Mouse (Mus musculus): ENCODE measurements around the gene Gabbr2. TPM values are rescaled to one million over a fixed set of nuclear protein-coding genes. Genes with fewer than 3 reads are reported as not detected.

Gene Gabbr2
- polyA plus RNA-seq, 1 experiment from 2014 or later = 0.14 TPM

DNA sequence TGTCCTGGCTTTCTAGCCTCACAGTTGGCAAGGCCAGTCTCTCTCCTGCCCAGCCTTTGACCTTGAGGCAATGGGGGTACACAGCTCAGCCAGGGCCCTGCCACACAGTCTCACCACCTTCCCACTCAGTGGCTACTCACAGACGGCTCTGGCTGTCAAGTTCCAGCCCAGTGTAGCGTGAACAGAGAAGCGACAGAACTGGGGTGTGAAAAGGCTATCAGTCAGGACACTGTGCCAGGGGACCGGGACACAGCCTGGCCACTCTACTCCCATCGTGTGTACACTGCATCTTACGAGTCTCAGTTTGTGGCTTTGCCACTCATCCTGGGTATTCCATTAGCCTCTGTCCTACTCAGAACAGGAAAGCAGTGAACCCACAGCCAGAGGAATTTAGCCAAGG lies 295.2 kb downstream of the Gabbr2 start:
- TF ChIP-seq CTCF (IDR thresholded peaks at IDR 0.05; ENCODE audit: low read depth) = no peak
- 79% methylated on average over 6 of the region's 6 CpGs for WGBS
- no peak for ATAC-seq
- Histone ChIP-seq H3K4me1 (replicated peaks; ENCODE audit: control insufficient read depth, insufficient read depth, low read length) (no peaks in the 10 kb centered on the region), H3K27me3 (replicated peaks; ENCODE audit: control insufficient read depth, insufficient read depth, low read length) (no peaks in the 10 kb centered on the region), H3K9ac (ENCODE audit: low read depth, low read length) (no peak overlapping the region), H3K4me3 (ENCODE audit: low read depth, low read length) (no peak overlapping the region), H3K4me2 (replicated peaks; ENCODE audit: low read depth) (no peak overlapping the region), H3K9me3 (ENCODE audit: control insufficient read depth) (no peaks in the 10 kb centered on the region), H3K27ac (ENCODE audit: low read depth, low read length) (no peak overlapping the region), H3K36me3 (ENCODE audit: control insufficient read depth, insufficient read depth) (no peaks in the 10 kb centered on the region)

DNA sequence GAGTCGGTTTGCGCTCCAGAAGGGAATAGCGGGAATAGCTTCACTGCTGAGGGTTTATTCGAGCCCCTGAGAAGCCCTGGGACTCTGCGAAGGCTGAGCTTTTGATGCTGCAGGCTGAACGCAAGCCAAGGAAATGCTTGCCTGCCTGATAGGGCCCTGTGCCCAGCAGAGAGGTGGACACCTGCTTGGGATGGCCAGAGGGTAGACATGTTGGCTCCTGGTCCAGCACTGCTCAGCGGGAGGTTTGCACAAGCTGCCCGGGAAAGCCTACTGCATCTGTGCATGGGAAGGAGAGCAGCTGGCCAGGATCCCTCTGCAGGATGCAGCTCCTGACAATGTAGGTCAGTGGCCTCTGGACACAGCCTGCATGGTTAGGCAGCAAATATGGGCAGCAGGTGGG lies 301.1 kb downstream of the Gabbr2 start:
- Histone ChIP-seq H3K4me3 (ENCODE audit: low read depth, low read length) (no peak overlapping the region), H3K27ac (ENCODE audit: low read depth, low read length) (no peak overlapping the region), H3K4me1 (replicated peaks; ENCODE audit: control insufficient read depth, insufficient read depth, low read length) (no peaks in the 10 kb centered on the region), H3K27me3 (replicated peaks; ENCODE audit: control insufficient read depth, insufficient read depth, low read length) (peaks cover 3% of the 10 kb centered on the region), H3K9me3 (ENCODE audit: control insufficient read depth) (no peaks in the 10 kb centered on the region), H3K36me3 (ENCODE audit: control insufficient read depth, insufficient read depth) (no peaks in the 10 kb centered on the region), H3K9ac (ENCODE audit: low read depth, low read length) (no peak overlapping the region), H3K4me2 (replicated peaks; ENCODE audit: low read depth) (no peak overlapping the region)
- TF ChIP-seq CTCF (IDR thresholded peaks at IDR 0.05; ENCODE audit: low read depth) = no peak
- WGBS = 83% methylated on average over 8 of the region's 8 CpGs
- no peak for ATAC-seq

DNA sequence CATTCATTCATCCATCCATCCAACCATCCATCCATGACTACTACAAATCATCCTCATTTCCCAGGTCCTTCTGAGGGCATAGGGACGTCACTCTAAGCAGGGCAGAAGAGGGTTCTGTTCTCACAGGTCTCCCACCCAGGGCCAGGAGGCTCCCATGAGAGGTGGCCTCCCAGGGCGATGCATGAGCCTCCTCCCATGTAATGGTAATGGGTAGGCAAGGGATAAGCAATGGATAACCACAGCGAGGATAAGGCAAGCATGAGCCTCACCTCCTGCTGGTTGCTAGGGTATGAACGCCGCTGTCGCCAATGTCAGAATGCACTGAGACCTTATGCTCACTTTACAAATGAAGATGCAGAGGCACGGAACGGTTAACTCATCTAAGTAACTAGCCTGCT lies 301.7 kb downstream of the Gabbr2 start:
- 86% methylated on average over 8 of the region's 8 CpGs for WGBS
- TF ChIP-seq CTCF (IDR thresholded peaks at IDR 0.05; ENCODE audit: low read depth) = no peak
- H3K9me3 ChIP-seq (ENCODE audit: control insufficient read depth) = no peaks in the 10 kb centered on the region
- H3K9ac ChIP-seq (ENCODE audit: low read depth, low read length) = no peak overlapping the region
- H3K4me2 ChIP-seq (replicated peaks; ENCODE audit: low read depth) = no peak overlapping the region
- H3K36me3 ChIP-seq (ENCODE audit: control insufficient read depth, insufficient read depth) = no peaks in the 10 kb centered on the region
- no peak for ATAC-seq
- H3K4me1 ChIP-seq (replicated peaks; ENCODE audit: control insufficient read depth, insufficient read depth, low read length) = no peaks in the 10 kb centered on the region
- H3K27me3 ChIP-seq (replicated peaks; ENCODE audit: control insufficient read depth, insufficient read depth, low read length) = peaks cover 3% of the 10 kb centered on the region
- H3K27ac ChIP-seq (ENCODE audit: low read depth, low read length) = no peak overlapping the region
- H3K4me3 ChIP-seq (ENCODE audit: low read depth, low read length) = no peak overlapping the region

DNA sequence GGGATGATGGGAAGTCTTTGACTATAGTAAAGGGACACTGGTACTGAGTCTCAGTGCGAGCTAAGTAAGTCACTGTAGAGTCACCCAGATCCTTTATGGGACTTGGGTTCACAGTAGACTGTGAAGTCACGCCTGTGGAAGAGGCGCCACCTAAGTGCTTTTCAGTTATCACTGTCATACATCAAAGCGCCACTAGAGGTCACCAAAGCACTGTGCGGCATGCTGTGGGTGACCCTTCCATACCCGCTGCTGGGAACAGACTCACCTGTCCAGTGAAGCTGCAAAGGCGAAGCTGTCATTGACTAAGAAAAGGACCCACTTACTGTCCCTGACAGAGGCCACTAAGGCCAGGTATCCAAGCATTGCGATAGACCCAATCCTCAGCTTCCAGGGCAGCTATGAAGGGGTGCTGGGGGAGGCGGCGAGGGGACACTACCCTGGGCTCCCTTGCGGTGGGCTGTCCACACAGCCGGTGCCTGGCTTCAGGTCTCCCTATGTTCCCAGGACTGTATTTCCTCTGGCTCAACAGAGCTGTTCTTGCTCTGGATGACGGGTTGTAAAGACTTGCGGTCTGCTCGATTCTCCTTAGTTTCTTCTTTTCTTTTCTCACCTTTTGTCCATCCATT lies 302.2 kb downstream of the Gabbr2 start:
- WGBS = 43% methylated on average over 15 of the region's 15 CpGs
- no peaks in the 10 kb centered on the region for H3K9me3 ChIP-seq (ENCODE audit: control insufficient read depth)
- no peaks in the 10 kb centered on the region for H3K4me1 ChIP-seq (replicated peaks; ENCODE audit: control insufficient read depth, insufficient read depth, low read length)
- peak; percentile 8; the same call in 1 of the 2 replicates for ATAC-seq
- H3K27me3 ChIP-seq (replicated peaks; ENCODE audit: control insufficient read depth, insufficient read depth, low read length) = peaks cover 3% of the 10 kb centered on the region
- no peak overlapping the region for H3K4me2 ChIP-seq (replicated peaks; ENCODE audit: low read depth)
- peak; percentile 100 for TF ChIP-seq CTCF (IDR thresholded peaks at IDR 0.05; ENCODE audit: low read depth)
- no peak overlapping the region for H3K9ac ChIP-seq (ENCODE audit: low read depth, low read length)
- no peak overlapping the region for H3K27ac ChIP-seq (ENCODE audit: low read depth, low read length)
- no peak overlapping the region for H3K4me3 ChIP-seq (ENCODE audit: low read depth, low read length)
- no peaks in the 10 kb centered on the region for H3K36me3 ChIP-seq (ENCODE audit: control insufficient read depth, insufficient read depth)

DNA sequence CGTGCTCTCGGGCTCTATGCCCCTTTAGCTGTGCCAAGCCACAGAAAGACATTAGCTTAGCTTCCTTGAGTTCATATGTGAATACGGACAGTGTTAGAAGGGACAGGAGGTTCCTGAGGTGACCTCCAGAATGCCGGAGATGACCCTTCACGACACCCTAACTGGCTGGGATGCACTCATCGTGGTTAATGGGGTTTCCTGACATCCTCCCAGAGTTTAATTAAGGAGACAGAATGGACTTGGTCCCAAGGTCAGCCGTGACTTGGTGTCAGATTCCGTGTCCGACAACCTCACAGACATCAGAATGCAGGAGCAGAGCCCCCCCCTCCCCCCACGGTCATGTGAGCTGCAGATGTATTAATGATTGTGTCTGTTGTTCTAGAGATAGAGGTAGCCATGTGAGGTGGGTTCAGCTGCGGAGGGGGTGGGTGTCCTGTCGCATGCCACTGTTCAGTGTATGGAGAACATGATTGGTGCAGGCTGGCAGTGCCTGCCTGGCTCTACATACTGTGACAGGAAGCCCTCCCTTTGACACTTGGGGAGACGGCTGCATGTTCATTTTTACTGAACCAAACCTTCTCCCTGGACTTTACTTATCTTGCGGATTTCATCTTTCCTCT lies 303.4 kb downstream of the Gabbr2 start:
- H3K27me3 ChIP-seq (replicated peaks; ENCODE audit: control insufficient read depth, insufficient read depth, low read length) = peaks cover 3% of the 10 kb centered on the region
- no peak overlapping the region for H3K4me3 ChIP-seq (ENCODE audit: low read depth, low read length)
- WGBS = 77% methylated on average over 14 of the region's 14 CpGs
- no peaks in the 10 kb centered on the region for H3K4me1 ChIP-seq (replicated peaks; ENCODE audit: control insufficient read depth, insufficient read depth, low read length)
- TF ChIP-seq CTCF (IDR thresholded peaks at IDR 0.05; ENCODE audit: low read depth) = no peak
- no peak overlapping the region for H3K9ac ChIP-seq (ENCODE audit: low read depth, low read length)
- no peaks in the 10 kb centered on the region for H3K36me3 ChIP-seq (ENCODE audit: control insufficient read depth, insufficient read depth)
- no peak overlapping the region for H3K4me2 ChIP-seq (replicated peaks; ENCODE audit: low read depth)
- H3K27ac ChIP-seq (ENCODE audit: low read depth, low read length) = no peak overlapping the region
- no peak for ATAC-seq
- no peaks in the 10 kb centered on the region for H3K9me3 ChIP-seq (ENCODE audit: control insufficient read depth)

DNA sequence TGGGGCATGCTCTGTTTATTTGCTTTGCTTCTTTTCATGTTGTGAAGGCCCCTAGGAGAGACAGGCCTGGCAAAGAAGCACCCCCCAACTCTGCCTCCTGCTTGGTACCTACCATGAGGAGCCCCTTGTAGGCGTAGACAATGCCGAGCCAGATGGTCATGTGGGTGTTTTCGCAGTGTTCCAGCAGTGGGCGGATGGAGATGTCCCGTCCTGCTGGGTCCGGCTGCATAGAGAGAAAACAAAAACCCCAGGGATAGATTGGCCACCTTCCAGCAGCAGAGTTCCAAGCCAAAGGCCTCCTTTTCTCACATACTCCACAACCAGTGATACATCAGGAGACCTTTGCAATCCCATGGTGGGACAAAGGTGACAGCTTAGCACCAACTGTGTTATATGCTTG lies 307.5 kb downstream of the Gabbr2 start:
- Histone ChIP-seq H3K9ac (ENCODE audit: low read depth, low read length) (no peak overlapping the region), H3K27me3 (replicated peaks; ENCODE audit: control insufficient read depth, insufficient read depth, low read length) (no peaks in the 10 kb centered on the region), H3K36me3 (ENCODE audit: control insufficient read depth, insufficient read depth) (no peaks in the 10 kb centered on the region), H3K9me3 (ENCODE audit: control insufficient read depth) (no peaks in the 10 kb centered on the region), H3K27ac (ENCODE audit: low read depth, low read length) (no peak overlapping the region), H3K4me3 (ENCODE audit: low read depth, low read length) (no peak overlapping the region), H3K4me2 (replicated peaks; ENCODE audit: low read depth) (no peak overlapping the region), H3K4me1 (replicated peaks; ENCODE audit: control insufficient read depth, insufficient read depth, low read length) (no peaks in the 10 kb centered on the region)
- no peak for ATAC-seq
- TF ChIP-seq CTCF (IDR thresholded peaks at IDR 0.05; ENCODE audit: low read depth) = no peak
- 68% methylated on average over 6 of the region's 6 CpGs for WGBS
